Mouse (Mus musculus) B cell, adult 2 months (primary cell): ENCODE results near the gene Lnx1.
A peak's percentile ranks its signal among the peaks of the same experiment; 100 is the strongest.

Source experiments
- DNase-seq, 2 experiments: peaks; one replicate each; pipeline ENCODE4 v3.0.0; 2022

The Lnx1 gene

GRCm38 (mm10) chr5:74702766-74703165, at the start of gene Lnx1:
TSS of gene Lnx1 (minus strand) at chr5:74702912.
- DNase-seq, result no peak

DNA sequence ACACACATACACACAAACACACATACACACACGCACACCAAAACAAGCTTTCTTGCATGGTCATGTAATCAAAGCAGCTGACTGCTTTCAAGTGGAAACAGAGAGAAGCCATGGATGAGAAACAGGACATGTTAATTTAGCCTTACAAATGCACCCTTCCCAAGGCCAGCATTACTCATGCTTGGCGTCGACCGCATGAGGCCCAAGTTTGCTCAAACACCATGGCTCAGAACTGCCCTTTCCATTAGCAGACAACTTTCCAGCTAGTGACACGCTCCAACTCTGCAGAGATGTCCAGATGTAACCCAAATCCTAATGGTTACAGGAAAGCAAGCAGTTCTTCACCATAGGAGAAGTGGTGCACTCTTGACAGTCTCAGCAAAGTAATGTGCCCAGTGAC, 47.8 kb upstream of the Lnx1 start:
- no peak for DNase-seq

GRCm38 (mm10) chr5:74747476-74747875, 44.8 kb upstream of the Lnx1 start:
- no peak for DNase-seq

GRCm38 (mm10) chr5:74740951-74741350, 38.2 kb upstream of the Lnx1 start:
- no peak for DNase-seq

DNA sequence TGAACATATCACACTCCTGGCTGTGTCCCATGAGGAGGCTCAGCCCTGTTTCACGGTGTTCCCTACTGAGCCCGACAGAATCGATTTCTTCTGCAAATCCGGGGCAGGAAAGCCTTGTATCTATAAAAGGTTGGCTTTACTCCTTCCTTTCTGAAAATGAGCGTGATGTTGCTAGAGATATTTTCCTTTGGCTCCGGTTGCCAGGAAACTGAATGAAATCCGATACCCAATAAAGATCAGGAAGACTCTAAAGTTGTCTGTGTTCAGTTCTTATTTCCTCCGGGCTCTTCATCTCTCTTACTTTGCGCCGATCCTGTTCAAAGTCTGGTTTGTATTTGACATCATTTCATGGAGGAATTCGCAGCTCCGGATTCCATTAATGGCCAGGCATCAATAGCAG, 36.7 kb upstream of the Lnx1 start:
- no peak for DNase-seq

DNA sequence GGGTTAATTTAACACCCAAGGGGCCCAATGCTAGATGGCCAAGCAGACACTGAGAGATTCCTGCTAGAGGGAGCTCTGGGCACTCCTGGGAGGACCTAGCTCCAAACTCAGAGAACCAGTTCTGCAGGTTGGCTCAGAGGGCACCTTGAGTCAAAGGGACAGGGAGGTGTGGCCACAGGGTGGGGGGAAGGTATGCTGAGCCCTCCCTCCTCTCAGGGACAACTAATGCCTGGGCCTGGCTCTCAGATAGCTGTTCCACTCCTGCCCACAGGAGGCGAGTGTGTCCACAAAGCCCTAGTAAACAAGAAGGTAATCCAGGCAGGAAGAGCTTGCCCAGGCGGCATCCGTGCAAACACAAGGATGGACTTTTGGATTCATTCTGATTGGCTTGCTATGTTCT, 35.6 kb upstream of the Lnx1 start:
- no peak for DNase-seq

DNA sequence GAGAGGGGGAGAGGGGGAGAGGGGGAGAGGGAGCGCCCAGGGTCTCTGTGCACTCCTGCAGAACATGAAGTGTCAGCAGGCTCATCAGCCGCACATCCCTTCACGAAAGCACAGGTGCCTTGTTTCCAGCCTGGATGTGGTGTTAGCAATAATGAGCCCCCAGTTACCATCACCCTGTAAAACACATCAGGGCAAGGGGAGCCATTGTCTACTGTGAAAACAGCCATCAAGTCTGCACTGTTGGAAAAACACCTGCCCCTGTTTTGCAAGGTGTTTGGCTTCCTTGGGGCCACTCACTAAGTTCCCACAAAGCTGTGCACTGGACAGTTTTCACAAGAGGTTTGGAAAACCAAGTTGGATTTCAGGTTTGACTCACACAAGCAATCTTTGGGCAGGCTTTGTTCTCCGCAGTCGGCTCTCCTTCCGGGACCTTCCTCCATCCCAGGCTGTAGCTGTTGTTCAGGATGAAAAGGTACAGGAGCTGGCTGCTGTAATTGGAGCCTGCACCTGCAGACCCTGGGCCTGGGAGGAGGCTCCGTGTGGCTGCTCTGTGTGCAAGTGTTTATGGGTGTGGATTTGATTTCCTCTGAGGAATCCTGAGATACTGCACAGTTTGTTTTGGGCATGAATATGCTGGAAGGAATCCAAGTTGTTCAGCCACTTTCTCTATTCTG, 31.3 kb upstream of the Lnx1 start:
- DNase-seq, result no peak

DNA sequence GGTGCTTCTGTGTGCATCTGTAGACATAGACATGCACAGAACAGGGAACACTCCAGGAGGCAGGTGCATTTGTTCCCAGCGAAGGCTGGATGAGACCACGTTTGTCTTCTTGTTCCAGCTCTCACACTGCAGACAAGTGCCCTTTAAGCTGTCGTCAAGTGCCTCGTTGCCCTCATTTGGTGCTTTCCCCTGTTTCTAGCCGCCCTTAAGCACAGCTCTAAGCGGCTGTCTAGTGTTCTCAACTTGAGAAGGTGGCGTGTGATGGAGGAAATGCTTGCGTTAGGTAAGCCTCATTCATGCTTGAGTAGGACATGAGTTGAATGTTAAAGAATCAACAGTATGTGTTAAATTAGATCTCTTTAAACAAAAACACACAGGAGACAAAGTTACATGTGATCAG, 29.9 kb upstream of the Lnx1 start:
- no peak for DNase-seq

DNA sequence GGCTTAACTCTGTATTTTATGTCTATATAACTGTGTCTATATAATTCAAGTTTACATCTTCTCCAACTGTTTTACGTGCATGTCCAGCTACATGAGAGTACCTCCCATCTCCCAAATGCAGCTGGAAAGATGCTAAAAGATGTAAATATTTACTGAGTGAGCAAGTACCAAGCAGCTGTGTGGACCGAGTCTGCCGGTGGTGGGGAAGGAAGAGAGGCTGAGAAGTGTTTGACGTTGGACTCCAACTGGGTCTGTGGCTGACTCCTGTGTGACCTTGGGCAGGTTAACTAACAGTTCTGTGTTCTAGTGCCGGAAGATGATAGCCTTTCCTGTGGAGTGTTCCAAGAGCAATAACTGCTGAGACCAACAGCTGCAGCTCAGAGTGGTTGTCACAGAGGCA, 27.9 kb upstream of the Lnx1 start:
- no peak for DNase-seq

- DNase-seq, result no peak
Observed at GRCm38 (mm10) chr5:74729567-74729966, 26.9 kb upstream of the Lnx1 start.

DNA sequence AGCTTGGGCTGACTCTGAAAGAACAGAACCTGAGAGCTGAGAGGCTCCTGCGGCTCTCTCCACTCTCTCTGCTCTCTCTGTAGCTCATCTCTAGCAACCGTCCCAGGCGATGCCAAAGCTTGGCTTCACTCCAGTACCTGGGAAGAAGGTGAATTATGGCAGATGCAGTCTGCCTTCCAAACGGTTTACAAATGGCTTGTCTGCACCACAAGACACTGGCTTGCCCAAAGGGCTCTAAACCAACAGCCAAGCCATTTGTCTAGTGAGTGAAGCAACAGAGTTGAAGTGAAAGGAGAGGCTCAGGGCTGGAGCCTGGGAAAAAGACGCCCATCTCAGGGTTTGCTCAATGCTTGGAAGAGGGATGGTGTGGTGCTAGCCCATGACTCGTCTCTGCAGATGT, 25.5 kb upstream of the Lnx1 start:
- DNase-seq, result no peak

- no peak for DNase-seq
Observed at GRCm38 (mm10) chr5:74727319-74727718, 24.6 kb upstream of the Lnx1 start.

DNA sequence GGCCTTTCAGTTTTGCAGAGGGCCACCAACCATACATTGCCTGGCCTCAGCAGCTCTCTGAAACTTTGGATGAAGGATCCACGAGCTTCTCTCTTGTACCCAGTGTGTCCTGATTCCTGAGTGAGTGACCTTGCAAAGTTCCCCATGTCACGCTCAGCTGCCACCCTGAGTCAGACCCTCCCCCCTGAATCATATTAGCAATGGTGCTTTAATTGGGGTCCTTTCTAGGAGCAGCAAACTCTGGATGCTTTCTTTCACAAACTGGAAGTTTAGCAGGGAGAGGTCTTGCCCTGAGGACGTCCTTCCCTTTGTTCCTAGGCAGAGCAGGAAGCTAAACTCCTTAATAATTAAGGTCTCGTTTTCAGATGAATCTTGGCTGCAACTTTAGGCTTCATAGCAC, 22.8 kb upstream of the Lnx1 start:
- DNase-seq, result no peak

- DNase-seq, result no peak
Observed at GRCm38 (mm10) chr5:74721816-74722215, 19.1 kb upstream of the Lnx1 start.

DNA sequence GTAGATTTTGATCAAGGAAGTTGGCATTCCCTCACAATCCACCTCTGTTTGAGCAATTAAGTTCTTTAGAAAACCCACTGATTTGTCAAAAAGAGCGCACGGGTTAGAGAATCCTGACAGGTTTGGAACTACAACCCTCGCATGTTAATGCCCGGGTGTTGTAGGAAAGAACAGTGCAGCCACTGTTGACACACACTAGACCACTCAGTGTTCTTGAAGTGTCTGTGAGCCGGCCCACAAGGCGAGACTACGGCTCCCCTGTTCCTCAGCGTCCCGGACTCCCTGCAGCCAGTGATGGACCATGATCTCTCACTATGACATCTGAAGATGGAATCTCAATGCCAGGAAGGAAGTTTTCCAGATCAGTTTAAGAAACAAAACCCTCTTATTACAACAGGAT, 17.9 kb upstream of the Lnx1 start:
- DNase-seq, result no peak

DNA sequence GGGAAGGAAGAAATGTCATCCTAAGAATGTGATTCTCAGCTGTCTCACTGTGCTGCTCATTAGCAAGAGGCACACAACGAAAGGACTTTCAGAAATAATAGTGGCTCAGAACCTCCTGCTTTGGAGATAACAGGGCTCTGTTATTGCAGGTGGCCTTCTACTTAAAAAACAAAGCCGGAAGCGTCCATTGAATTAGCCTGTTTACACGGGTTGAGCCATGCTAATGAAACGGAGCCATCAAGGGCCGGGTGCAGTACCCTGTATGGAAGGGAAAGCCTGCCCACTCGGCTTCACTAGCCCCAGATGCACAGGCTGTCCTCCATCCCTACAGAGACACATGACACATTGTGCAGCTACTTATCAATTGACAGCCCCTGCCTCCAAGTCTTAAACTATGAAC, 13.5 kb upstream of the Lnx1 start:
- DNase-seq, result no peak

DNA sequence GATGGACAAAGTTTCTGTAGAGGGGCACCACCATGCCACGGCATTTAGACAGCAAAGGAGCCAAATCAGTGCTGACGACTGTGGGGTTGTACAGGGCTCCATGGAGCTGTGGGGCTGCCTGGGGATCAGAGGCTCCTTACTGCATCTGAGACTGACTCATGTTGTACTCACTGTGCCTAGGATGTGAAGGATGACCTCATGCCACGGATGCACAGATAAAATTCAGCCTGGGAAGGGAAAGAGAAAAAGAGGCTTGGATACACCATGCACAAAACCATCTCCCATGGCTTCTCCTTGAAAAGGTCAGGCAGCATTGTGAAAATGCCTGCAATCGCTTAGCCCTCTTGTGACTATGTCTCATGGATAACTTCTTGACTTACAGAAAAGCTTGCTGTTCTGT, 10.1 kb upstream of the Lnx1 start:
- no peak for DNase-seq

GRCm38 (mm10) chr5:74711988-74712387, 9.3 kb upstream of the Lnx1 start:
- no peak for DNase-seq

- no peak for DNase-seq
Observed at GRCm38 (mm10) chr5:74711056-74711455, 8.3 kb upstream of the Lnx1 start.

DNA sequence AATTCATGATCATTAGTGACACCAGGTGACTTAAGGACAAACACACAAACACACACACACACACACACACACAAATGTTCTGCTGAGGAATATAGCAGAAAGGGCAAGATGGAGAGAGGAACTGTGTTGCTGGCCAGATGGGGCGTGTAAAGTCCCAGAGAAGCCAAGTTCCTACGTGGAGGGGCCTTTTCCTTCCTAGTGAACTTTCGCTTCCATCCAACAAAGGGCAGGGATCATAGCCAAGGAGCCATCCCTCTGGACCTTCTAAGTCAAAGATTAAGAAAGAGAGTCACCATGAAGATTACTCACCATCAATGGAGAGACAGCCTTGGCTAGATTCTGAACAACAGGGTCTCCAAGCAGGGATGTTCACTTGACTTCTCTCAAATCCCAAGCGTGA, 7.5 kb upstream of the Lnx1 start:
- no peak for DNase-seq

GRCm38 (mm10) chr5:74704460-74704790, 1.7 kb upstream of the Lnx1 start:
- peak; percentile 58 to 65 for DNase-seq

DNA sequence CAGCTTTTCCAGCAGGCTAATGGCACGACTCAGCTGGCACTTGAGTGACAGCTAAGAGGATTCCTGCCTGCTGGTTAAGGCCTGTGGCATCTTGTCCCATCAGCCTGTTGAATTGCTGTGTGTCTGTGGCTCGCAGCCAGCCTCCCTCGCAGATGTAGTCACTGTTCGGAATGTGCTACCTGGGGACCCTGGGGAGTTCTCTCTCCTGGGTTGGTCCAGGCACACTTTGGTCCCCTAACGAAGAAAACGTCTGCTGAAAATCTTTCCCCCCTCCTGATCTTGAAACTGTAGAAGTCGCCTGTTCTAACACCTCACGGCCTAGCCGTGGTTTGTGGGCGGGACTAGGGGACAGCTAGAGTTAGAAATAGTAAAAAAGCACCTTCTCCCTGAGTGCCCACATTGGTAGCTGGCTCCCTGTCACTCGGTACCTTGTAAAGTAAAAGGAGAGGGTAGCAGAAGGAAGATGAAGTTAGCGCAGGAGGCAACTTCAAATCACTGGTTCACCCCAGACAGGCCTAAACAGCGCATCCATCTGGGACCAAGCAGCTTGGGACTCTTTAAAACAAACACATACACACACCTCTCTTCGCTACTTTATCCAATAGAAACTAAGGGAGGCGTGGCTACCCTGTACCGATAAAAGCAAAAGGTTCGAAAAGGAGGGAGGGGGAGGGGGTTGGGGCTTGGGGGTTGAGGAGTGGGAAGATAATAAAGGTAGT, 1.2 kb upstream of the Lnx1 start:
- peak in 1 of 2 experiments; percentile 2 for DNase-seq

- no peak for DNase-seq
Observed at GRCm38 (mm10) chr5:74700918-74701317, 1.8 kb downstream of the Lnx1 start.

DNA sequence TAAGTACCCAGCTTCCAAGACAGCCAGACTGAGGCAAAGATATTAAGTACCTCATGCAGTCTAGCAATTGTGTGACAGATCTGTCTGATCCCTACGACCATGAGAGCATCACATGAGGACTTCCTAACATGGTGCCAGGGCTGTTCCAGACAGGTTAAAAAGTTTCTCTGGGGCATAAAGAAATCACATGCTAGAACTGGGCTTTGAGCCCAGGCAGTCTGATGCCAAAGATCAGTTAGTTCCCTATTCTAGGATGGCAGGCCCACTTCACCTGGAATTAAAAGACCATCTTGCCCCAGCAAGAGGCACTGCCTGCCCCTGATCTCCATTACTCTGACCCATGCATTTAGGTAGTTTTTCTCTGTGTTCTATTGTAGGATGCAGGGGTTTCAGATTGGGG, 3.0 kb downstream of the Lnx1 start:
- no peak for DNase-seq

DNA sequence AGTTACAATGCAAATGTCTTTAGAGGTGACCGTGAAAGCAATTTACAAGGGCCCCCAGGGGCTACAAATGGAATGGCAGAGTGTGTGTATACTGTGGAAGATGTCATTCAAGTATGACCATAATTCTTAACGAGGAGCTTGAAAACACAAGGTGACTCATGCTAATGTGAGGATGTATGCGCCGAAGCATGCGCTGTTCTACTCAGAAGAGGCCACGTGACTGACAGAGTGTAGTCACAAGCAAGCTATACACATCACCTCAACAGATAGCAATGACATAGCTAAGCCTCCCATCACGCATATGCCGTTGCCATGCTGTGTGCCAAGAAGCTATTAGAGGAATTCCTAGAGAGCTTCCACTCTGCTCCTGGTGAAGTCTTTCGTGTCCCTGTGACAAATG, 5.2 kb downstream of the Lnx1 start:
- DNase-seq, result no peak
